Mouse (Mus musculus): ENCODE results near the gene Insr.
"Not testable (repeated sequence)": the region's sequence is repeated elsewhere in the genome, so short reads cannot be mapped to it uniquely, and the experiment has no call there.

The Insr gene

GRCm38 (mm10) chr8:3191006-3191405, 88.4 kb downstream of the Insr start:
- DNase-seq (ENCODE audit: low read depth, low spot score): no peak

DNA sequence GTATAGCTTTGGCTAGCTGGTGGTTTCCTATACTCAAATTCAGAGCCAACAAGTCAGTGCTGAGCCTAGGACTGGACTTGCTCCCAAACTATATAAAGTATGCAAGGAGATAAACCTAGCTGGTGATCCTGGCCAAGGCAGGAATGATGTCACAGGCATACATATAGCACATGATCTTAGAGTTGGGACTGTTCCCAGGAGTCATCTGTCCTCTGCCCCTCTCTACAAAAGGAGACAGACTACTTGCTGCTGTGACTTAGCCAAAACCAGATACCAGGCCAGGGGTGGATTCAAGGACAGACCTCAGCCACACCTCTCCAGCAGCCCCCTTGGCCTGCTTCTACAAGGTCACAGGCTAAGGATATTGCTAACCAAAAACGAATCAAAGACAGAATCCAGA, 92.0 kb downstream of the Insr start:
- no peak for DNase-seq (ENCODE audit: low read depth, low spot score)

DNA sequence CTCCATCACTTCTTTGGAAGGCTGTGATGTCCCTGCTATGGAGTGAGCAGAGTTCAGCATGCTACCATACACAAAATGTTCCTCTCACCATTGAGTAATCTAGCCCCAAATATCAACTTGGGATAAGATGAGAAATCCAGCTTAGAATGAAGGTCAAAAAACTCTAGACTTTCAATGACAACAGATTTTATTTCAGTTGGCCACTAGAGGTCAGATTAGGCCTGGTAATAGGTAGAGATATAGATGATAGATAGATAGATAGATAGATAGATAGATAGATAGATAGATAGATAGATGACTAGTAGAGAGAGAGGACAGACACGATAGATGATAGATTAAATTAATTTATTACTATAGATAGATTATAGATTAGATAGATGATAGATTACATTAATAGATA, 99.5 kb downstream of the Insr start:
- no peak for DNase-seq (ENCODE audit: low read depth, low spot score)

DNA sequence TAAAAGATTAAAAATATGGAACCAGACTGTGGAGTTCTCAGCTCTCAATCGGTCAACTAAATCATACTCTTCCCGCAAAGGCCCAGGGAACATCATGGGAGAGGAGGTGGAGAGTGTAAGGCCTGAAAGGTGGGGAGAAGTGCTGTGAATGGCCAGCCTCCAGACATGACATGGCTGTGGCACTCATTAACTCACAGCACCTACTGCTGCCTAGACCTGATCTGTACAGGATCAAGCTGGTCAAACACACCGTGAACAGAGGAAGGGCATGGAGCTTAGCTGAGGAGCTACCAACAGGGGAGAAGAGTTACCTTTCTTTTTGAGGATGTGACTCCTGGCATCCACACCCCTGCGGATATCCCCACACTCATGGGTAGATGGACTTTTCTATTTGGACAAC, 102.0 kb downstream of the Insr start:
- no peak for DNase-seq (ENCODE audit: low read depth, low spot score)

GRCm38 (mm10) chr8:3172246-3172645, 107.2 kb downstream of the Insr start:
- DNase-seq (ENCODE audit: low read depth, low spot score): no peak

GRCm38 (mm10) chr8:3146506-3146905, 132.9 kb downstream of the Insr start:
- DNase-seq (ENCODE audit: low read depth, low spot score): no peak

DNA sequence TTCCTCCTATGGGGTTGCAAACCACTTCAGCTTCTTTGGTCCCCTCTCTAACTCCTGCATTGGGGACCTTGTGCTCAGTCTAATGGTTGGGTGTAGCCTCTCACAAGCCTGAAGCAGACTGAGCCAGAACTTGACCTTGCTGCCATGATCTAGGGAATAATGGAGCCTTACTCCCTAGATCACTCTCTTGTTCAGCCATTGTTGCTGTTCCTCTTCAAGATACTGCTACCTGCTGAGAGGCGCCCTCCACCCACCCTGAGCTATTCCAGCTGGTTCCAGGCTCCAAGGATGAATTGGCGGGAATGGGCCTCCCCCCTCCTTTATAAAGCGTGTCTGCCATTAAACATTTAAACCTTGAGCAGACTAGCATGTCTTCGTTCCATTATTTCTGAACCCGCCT, 179.0 kb downstream of the Insr start:
- not testable (repeated sequence) for DNase-seq (ENCODE audit: low read depth, low spot score)

Data from embryo, embryonic 11.5 days (tissue).